Mouse (Mus musculus) heart, embryonic 13.5 days (tissue): ENCODE measurements around the gene Rassf4. TPM values are rescaled to one million over a fixed set of nuclear protein-coding genes. Genes with fewer than 3 reads are reported as not detected.
A peak's percentile ranks its signal among the peaks of the same experiment; 100 is the strongest.

Source experiments
- ATAC-seq: fragments of 200-750 bp; cut with Nextera tagmentation; 2 replicates; pipeline ENCODE4 v1.8.0; 2017; ENCODE audit warnings: moderate TSS enrichment; ENCODE audit not compliant: insufficient number of reproducible peaks, low FRiP score, low TSS enrichment; ENCODE audit errors: extremely low read depth
- H3K27ac ChIP-seq: fragments of 300-500 bp; sonication (generic); replicated peaks from 2 replicates; pipeline ENCODE4 v1.5.1; 2015; ENCODE audit warnings: moderate library complexity, mild to moderate bottlenecking, inconsistent platforms
- H3K27me3 ChIP-seq: fragments of 300-500 bp; sonication (generic); replicated peaks from 2 replicates; pipeline ENCODE4 v1.6.1; 2015; ENCODE audit warnings: mild to moderate bottlenecking, inconsistent platforms
- H3K36me3 ChIP-seq: fragments of 300-500 bp; sonication (generic); 2 replicates; pipeline ENCODE4 v1.6.1; 2015; ENCODE audit warnings: mild to moderate bottlenecking, inconsistent platforms
- H3K4me1 ChIP-seq: fragments of 300-500 bp; sonication (generic); 2 replicates; pipeline ENCODE4 v1.6.1; 2015; ENCODE audit warnings: inconsistent platforms
- H3K4me2 ChIP-seq: fragments of 300-500 bp; sonication (generic); 2 replicates; pipeline ENCODE4 v1.6.1; 2015; ENCODE audit warnings: inconsistent platforms, mild to moderate bottlenecking, moderate library complexity
- H3K4me3 ChIP-seq: fragments of 300-500 bp; sonication (generic); 2 replicates; pipeline ENCODE4 v1.5.1; 2015; ENCODE audit warnings: moderate library complexity, mild to moderate bottlenecking, inconsistent platforms
- H3K9ac ChIP-seq: fragments of 300-500 bp; sonication (generic); 2 replicates; pipeline ENCODE4 v1.6.1; 2015; ENCODE audit warnings: inconsistent platforms, mild to moderate bottlenecking, moderate library complexity
- H3K9me3 ChIP-seq: fragments of 300-500 bp; sonication (generic); 2 replicates; pipeline ENCODE4 v1.6.1; 2016; ENCODE audit warnings: inconsistent platforms
- WGBS: fragments of 180-500 bp; shearing (Covaris S2); methylation state at CpG from one replicate; pipeline ENCODE4 v1.1.7; 2015; ENCODE audit warnings: mixed read lengths; 5-methylcytosine and 5-hydroxymethylcytosine counted together
- polyA plus RNA-seq: library from polyadenylated mRNA; unstranded; fragments of >200 nt; fragmentation: Nextera tagmentation; extraction: Ambion mirVana; gene quantifications from 2 replicates; pipeline ENCODE4 v1.2.1, GENCODE M21; 2015

The Rassf4 gene
- polyA plus RNA-seq, 1 experiment from 2014 or later: 6.4 TPM

DNA sequence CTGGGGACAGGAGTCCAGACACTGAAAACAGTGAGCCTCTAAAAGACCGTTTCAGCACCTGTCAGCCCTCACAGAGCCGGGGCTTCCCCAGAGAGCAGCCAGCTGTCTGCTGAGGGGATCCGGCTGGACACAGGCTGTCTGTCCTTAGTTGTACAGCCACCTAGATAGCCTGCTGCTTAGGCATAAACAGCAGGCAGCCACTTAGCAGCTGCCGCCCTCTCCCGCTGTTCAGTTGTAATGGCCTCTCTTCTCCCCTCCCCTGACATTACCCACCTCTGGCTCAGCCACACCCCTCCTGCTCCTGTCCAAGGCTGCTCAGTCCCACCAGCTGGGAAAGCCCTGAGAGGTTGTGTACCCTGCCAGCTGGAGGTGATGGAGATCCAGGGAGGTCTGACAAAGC, 2.7 kb downstream of the Rassf4 start:
- ATAC-seq: peak; percentile 21; the same call in 1 of the 2 replicates
- Histone ChIP-seq H3K27ac (no peak overlapping the region), H3K9ac (peak overlapping the region; percentile 47; the same call in 1 of the 2 replicates)

GRCm38 (mm10) chr6:116670144-116670543, 3.6 kb downstream of the Rassf4 start:
- H3K9me3 ChIP-seq: no peaks in the 10 kb centered on the region
- no peak overlapping the region for H3K4me2 ChIP-seq
- WGBS: 47% methylated on average over 6 of the region's 6 CpGs
- H3K27me3 ChIP-seq: peaks cover 22% of the 10 kb centered on the region; the same call in 1 of the 2 replicates
- peak overlapping the region; percentile 2; the same call in 1 of the 2 replicates for H3K9ac ChIP-seq
- no peaks in the 10 kb centered on the region for H3K36me3 ChIP-seq
- no peak overlapping the region for H3K27ac ChIP-seq
- H3K4me1 ChIP-seq: peaks cover 49% of the 10 kb centered on the region
- H3K4me3 ChIP-seq: no peak overlapping the region
- ATAC-seq: no peak

More for the DNA sequence above, 2.7 kb downstream of the Rassf4 start:
- Histone ChIP-seq H3K4me2 (no peak overlapping the region), H3K4me1 (peaks cover 46% of the 10 kb centered on the region), H3K4me3 (no peak overlapping the region), H3K27me3 (peaks cover 22% of the 10 kb centered on the region; the same call in 1 of the 2 replicates), H3K9me3 (no peaks in the 10 kb centered on the region), H3K36me3 (no peaks in the 10 kb centered on the region)
- WGBS: 11% methylated on average over 5 of the region's 5 CpGs

DNA sequence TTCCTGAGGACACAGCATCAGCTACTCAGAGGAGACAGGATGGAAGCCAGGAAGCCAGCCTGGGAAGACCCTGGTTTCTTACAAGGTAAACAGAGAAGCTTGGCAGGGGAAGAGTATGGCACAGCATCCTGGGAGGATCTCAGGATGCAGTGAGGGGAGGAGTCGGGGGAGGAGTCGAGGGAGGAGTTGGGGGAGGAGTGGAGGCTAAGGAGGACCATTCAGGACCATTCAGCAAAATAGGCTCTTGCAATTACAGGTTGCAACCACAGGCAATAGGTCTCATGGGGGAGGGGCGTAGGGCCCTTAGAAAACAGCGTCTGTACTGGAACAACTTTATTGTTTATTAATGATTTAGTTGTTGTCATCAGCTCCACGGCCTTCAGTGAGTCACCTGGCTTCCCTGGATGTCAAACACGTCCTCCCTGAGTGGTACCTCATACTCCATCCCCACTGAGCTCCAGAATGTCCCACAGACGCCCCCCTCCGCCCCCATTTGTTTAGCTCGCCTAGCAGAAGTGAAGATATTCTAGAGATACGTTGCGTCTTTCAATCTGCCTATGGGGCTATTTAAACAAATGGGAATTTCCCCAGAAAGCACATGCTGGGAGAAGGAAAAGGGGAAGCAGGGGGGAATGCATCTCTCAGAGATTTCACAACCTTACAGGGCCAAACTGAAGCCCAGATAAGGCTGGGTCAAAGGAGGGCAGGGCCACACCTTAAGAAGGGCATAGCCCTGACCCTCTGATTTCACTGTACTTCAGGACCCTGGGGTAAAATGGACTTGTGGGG, 4.9 kb downstream of the Rassf4 start:
- no peak for ATAC-seq
- Histone ChIP-seq H3K9ac (no peak overlapping the region), H3K27me3 (peaks cover 22% of the 10 kb centered on the region; the same call in 1 of the 2 replicates), H3K4me1 (peaks cover 48% of the 10 kb centered on the region), H3K4me2 (no peak overlapping the region), H3K27ac (no peak overlapping the region), H3K9me3 (no peaks in the 10 kb centered on the region), H3K36me3 (no peaks in the 10 kb centered on the region), H3K4me3 (no peak overlapping the region)
- 38% methylated on average over 11 of the region's 11 CpGs for WGBS

GRCm38 (mm10) chr6:116667382-116667781, 6.4 kb downstream of the Rassf4 start:
- ATAC-seq: no peak
- Histone ChIP-seq H3K4me2 (no peak overlapping the region), H3K36me3 (no peaks in the 10 kb centered on the region), H3K4me1 (peaks cover 37% of the 10 kb centered on the region), H3K27ac (no peak overlapping the region), H3K9ac (no peak overlapping the region), H3K27me3 (peaks cover 19% of the 10 kb centered on the region; the same call in 1 of the 2 replicates), H3K4me3 (no peak overlapping the region), H3K9me3 (no peaks in the 10 kb centered on the region)
- WGBS: 67% methylated on average over 3 of the region's 3 CpGs

- Histone ChIP-seq H3K9ac (no peak overlapping the region), H3K4me3 (no peak overlapping the region), H3K4me2 (no peak overlapping the region), H3K9me3 (no peaks in the 10 kb centered on the region), H3K4me1 (peaks cover 34% of the 10 kb centered on the region), H3K27me3 (peaks cover 14% of the 10 kb centered on the region; the same call in 1 of the 2 replicates), H3K36me3 (no peaks in the 10 kb centered on the region), H3K27ac (no peak overlapping the region)
- ATAC-seq: no peak
- WGBS: 70% methylated on average over 3 of the region's 3 CpGs
Measured at GRCm38 (mm10) chr6:116666892-116667291, 6.9 kb downstream of the Rassf4 start.

DNA sequence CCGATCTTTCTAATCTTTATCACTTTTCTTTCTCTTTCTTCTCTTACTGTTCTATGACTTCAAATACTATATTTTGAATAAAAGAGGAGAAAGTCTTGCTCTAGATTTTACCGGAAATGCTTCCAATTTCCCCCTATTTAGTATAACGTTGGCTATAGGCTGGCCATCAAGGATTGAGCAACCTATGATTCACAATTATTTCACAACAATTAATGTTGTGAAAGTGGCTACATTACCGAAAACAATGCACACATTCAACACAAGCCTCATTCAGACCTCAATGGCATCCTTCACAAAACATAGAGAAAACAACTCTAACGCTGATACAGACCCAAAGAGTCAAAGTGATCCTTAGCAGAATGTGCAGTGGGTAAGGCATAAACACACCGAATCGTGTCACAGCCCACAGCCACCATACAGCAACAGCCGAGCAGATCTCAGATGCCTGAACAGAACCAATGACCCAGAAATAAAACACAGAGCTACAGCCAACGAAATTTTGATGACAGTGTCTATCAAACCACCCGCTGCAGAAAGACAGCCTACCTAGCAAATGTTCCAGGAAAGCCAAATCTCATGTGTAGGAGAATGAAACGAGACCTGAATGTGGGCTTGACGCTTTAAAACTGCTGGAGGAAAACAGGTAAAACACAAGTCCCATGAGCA, 7.5 kb downstream of the Rassf4 start:
- Histone ChIP-seq H3K4me2 (no peak overlapping the region), H3K9ac (no peak overlapping the region), H3K9me3 (no peaks in the 10 kb centered on the region), H3K4me3 (no peak overlapping the region), H3K27me3 (peaks cover 8% of the 10 kb centered on the region; the same call in 1 of the 2 replicates), H3K27ac (no peak overlapping the region), H3K4me1 (peaks cover 27% of the 10 kb centered on the region), H3K36me3 (no peaks in the 10 kb centered on the region)
- WGBS: 84% methylated on average over 12 of the region's 12 CpGs
- ATAC-seq: no peak

DNA sequence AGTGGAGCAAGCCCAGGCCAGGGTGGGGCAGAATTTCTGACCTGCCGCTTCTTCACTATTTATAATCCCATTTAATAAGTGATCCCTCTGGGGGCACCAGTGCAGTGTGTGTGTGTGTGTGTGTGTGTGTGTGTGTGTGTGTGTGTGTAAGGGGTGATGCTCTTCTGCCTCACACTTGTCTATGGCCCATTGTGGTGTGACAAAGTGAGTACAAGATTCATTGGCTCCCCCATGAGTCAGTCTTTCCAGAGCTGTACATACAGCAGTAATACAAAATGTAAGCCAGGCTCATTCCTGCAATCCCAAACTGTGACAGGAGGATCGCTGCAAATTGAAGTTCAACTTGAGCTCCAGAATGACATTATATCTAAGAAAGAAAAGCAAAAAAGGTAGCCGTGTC, 8.9 kb downstream of the Rassf4 start:
- no peak overlapping the region for H3K4me2 ChIP-seq
- H3K27ac ChIP-seq: no peak overlapping the region
- H3K9ac ChIP-seq: no peak overlapping the region
- no peaks in the 10 kb centered on the region for H3K36me3 ChIP-seq
- no peaks in the 10 kb centered on the region for H3K9me3 ChIP-seq
- no peak overlapping the region for H3K4me3 ChIP-seq
- H3K27me3 ChIP-seq: no peaks in the 10 kb centered on the region; the same call in 1 of the 2 replicates
- peaks cover 13% of the 10 kb centered on the region for H3K4me1 ChIP-seq
- 73% methylated on average over 3 of the region's 3 CpGs for WGBS
- no peak for ATAC-seq

DNA sequence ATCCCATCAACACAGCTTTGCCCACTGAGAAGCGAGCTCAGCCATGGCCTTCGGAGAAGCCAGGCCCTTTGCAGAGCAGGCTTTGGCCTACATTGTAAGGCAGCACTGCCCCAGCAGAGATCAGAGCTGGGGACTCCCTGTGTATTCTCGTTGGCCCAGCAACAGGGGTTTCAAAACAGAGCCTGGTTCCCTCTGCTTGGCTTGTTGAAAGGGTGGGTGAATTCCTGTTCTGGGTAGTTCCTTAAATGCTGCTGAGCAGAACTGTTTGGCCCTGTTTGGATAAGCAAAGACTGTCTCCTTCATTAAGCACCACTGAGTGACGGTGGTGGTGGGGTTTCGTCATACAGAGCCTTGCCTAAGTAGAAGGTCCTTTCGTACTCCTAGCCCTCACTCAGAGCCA, 9.7 kb downstream of the Rassf4 start:
- no peak overlapping the region for H3K4me3 ChIP-seq
- WGBS: 74% methylated on average over 6 of the region's 6 CpGs
- H3K4me1 ChIP-seq: peaks cover 11% of the 10 kb centered on the region
- H3K9me3 ChIP-seq: no peaks in the 10 kb centered on the region
- no peak overlapping the region for H3K27ac ChIP-seq
- H3K36me3 ChIP-seq: no peaks in the 10 kb centered on the region
- no peak overlapping the region for H3K9ac ChIP-seq
- ATAC-seq: no peak
- H3K4me2 ChIP-seq: no peak overlapping the region
- no peaks in the 10 kb centered on the region; the same call in 1 of the 2 replicates for H3K27me3 ChIP-seq

DNA sequence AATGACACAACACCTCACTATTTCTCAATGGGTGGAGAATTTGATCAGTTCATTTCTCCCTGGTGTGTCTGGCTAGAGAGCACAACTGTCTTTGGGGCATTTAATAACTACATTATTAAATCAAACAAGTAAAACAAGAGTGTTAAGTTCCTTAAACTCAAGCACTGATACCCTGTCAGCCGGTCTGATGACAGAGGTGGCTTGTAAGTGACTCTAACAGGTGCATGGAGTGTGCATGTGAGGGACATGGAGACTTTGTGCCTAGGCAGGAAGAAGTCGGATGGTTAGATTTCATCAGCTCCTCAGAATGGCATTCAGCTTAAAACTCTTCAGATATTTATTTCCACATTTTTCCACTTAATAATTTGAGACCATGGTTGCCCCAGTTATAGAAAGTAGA, 10.4 kb downstream of the Rassf4 start:
- ATAC-seq: no peak

GRCm38 (mm10) chr6:116653684-116654454, 19.9 kb downstream of the Rassf4 start:
- H3K4me1 ChIP-seq: peaks cover 43% of the 10 kb centered on the region
- H3K4me3 ChIP-seq: no peak overlapping the region
- no peak overlapping the region for H3K27ac ChIP-seq
- no peaks in the 10 kb centered on the region for H3K36me3 ChIP-seq
- no peak overlapping the region for H3K4me2 ChIP-seq
- H3K9me3 ChIP-seq: no peaks in the 10 kb centered on the region
- ATAC-seq: no peak
- H3K9ac ChIP-seq: no peak overlapping the region
- 53% methylated on average over 9 of the region's 9 CpGs for WGBS
- no peaks in the 10 kb centered on the region for H3K27me3 ChIP-seq

More for the DNA sequence above, 10.4 kb downstream of the Rassf4 start:
- no peaks in the 10 kb centered on the region for H3K9me3 ChIP-seq
- H3K27ac ChIP-seq: no peak overlapping the region
- H3K9ac ChIP-seq: no peak overlapping the region
- H3K27me3 ChIP-seq: no peaks in the 10 kb centered on the region
- peaks cover 11% of the 10 kb centered on the region for H3K4me1 ChIP-seq
- no peaks in the 10 kb centered on the region for H3K36me3 ChIP-seq
- H3K4me3 ChIP-seq: no peak overlapping the region
- whole genome bisulfite sequencing: 76% methylated on average over 2 of the region's 2 CpGs
- H3K4me2 ChIP-seq: no peak overlapping the region

- Histone ChIP-seq H3K9me3 (no peaks in the 10 kb centered on the region), H3K36me3 (no peaks in the 10 kb centered on the region), H3K27me3 (no peaks in the 10 kb centered on the region), H3K27ac (no peak overlapping the region), H3K9ac (no peak overlapping the region), H3K4me3 (no peak overlapping the region), H3K4me2 (no peak overlapping the region), H3K4me1 (peaks cover 43% of the 10 kb centered on the region)
- no peak for ATAC-seq
- 60% methylated on average over 3 of the region's 3 CpGs for WGBS
Measured at GRCm38 (mm10) chr6:116653191-116653590, 20.6 kb downstream of the Rassf4 start.
